Mouse (Mus musculus): ENCODE results near the gene Tspan14.

Gene Tspan14

GRCm38 (mm10) chr14:40966392-40966861 lies at the start of gene Tspan14:
Tspan14 (minus strand) TSS chr14:40966807.
- DNase-seq (ENCODE audit: low read depth, low spot score), result no peak

GRCm38 (mm10) chr14:41014701-41015240 lies 48.2 kb upstream of the Tspan14 start:
- no peak for DNase-seq (ENCODE audit: low read depth, low spot score)

GRCm38 (mm10) chr14:41013630-41014613 lies 47.3 kb upstream of the Tspan14 start, which contains the start of gene Fam213a:
Fam213a (minus strand) TSS chr14:41013788.
- DNase-seq (ENCODE audit: low read depth, low spot score), result peak; percentile 87

GRCm38 (mm10) chr14:41013143-41013542 lies 46.5 kb upstream of the Tspan14 start:
- DNase-seq (ENCODE audit: low read depth, low spot score), result no peak

- no peak for DNase-seq (ENCODE audit: low read depth, low spot score)
These were observed 45.3 kb upstream of the Tspan14 start for GRCm38 (mm10) chr14:41011916-41012315.

GRCm38 (mm10) chr14:41008138-41008537 lies 41.5 kb upstream of the Tspan14 start:
- no peak for DNase-seq (ENCODE audit: low read depth, low spot score)

- DNase-seq (ENCODE audit: low read depth, low spot score), result no peak
These were observed 41.0 kb upstream of the Tspan14 start for GRCm38 (mm10) chr14:41007641-41008040.

- no peak for DNase-seq (ENCODE audit: low read depth, low spot score)
These were observed 40.3 kb upstream of the Tspan14 start for GRCm38 (mm10) chr14:41006899-41007298.

GRCm38 (mm10) chr14:41006263-41006662 lies 39.7 kb upstream of the Tspan14 start:
- DNase-seq (ENCODE audit: low read depth, low spot score), result no peak

- DNase-seq (ENCODE audit: low read depth, low spot score), result no peak
These were observed 39.1 kb upstream of the Tspan14 start for GRCm38 (mm10) chr14:41005716-41006115.

GRCm38 (mm10) chr14:41004201-41005141 lies 37.9 kb upstream of the Tspan14 start:
- DNase-seq (ENCODE audit: low read depth, low spot score), result no peak

GRCm38 (mm10) chr14:41001576-41001975 lies 35.0 kb upstream of the Tspan14 start:
- DNase-seq (ENCODE audit: low read depth, low spot score), result no peak

- DNase-seq (ENCODE audit: low read depth, low spot score), result peak; percentile 38
These were observed 34.2 kb upstream of the Tspan14 start for GRCm38 (mm10) chr14:41000801-41001200.

- DNase-seq (ENCODE audit: low read depth, low spot score), result no peak
These were observed 33.5 kb upstream of the Tspan14 start for GRCm38 (mm10) chr14:40999904-41000645.

- DNase-seq (ENCODE audit: low read depth, low spot score), result no peak
These were observed 29.6 kb upstream of the Tspan14 start for GRCm38 (mm10) chr14:40996171-40996570.

- DNase-seq (ENCODE audit: low read depth, low spot score), result no peak
These were observed 25.9 kb upstream of the Tspan14 start for GRCm38 (mm10) chr14:40992464-40992863.

- no peak for DNase-seq (ENCODE audit: low read depth, low spot score)
These were observed 22.2 kb upstream of the Tspan14 start for GRCm38 (mm10) chr14:40988780-40989179.

GRCm38 (mm10) chr14:40987184-40987583 lies 20.6 kb upstream of the Tspan14 start:
- no peak for DNase-seq (ENCODE audit: low read depth, low spot score)

- no peak for DNase-seq (ENCODE audit: low read depth, low spot score)
These were observed 19.0 kb upstream of the Tspan14 start for GRCm38 (mm10) chr14:40985635-40986034.

GRCm38 (mm10) chr14:40979723-40980122 lies 13.1 kb upstream of the Tspan14 start:
- no peak for DNase-seq (ENCODE audit: low read depth, low spot score)

GRCm38 (mm10) chr14:40979002-40979401 lies 12.4 kb upstream of the Tspan14 start:
- no peak for DNase-seq (ENCODE audit: low read depth, low spot score)

Data from forelimb bud, embryonic 11.5 days (tissue).